Mouse (Mus musculus): Measurements from ENCODE around the gene Pde2a.

DNA sequence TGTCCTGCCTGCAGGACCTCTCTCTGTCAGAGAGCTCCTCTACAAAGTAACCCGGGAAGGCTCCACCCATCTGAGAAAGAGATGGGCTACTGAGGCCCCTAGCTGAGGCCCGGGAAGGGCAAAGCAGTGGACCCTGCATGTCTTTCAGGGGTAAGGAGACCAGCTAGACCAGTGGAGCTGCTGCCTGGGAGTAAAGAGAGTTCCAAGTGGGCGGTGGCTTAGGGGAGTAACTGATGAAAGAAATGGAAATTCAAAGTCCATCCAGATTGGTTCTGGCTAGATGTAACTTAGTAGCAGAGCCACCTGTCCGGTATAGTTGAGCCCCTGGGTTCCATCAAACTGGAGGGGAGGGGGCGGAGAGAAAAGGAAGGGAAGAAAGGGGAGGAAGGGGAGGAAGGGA lies 112.9 kb downstream of the Pde2a start:
- TF ChIP-seq POLR2A (IDR thresholded peaks at IDR 0.05; ENCODE audit: low read depth, low read length) (no peak), CTCF (IDR thresholded peaks at IDR 0.05; ENCODE audit: extremely low read depth, insufficient read length, insufficient replicate concordance, low read depth, low read length) (no peak)

All from small intestine, adult 2 months (tissue).